Mouse (Mus musculus) heart, postnatal 36 days (tissue): ENCODE results near the gene Gm37240. TPM values are rescaled to one million over a fixed set of nuclear protein-coding genes. Genes with fewer than 3 reads are reported as not detected.

ENCODE experiments used
- DNase-seq, 2 experiments: peaks; one replicate each; pipeline ENCODE4 v3.0.0; 2021 to 2022
- intact Hi-C: fragments of 180-260 bp; cut with DNase I; formaldehyde crosslinking; loops from one replicate; pipeline ENCODE4 v1.15.1; 2025
- total RNA-seq, 2 experiments: library from RNA; stranded (reverse); gene quantifications; 2 replicates each; pipeline ENCODE4 v1.2.3; 2021

Gm37240 gene
- total RNA-seq, 2 experiments from 2014 or later: 35.9 to 45.6 TPM

GRCm38 (mm10) chr3:85832490-85833155 is 54.7 kb downstream of the Gm37240 start:
- DNase-seq: no peak
- intact Hi-C loops: no loop called here

- intact Hi-C loops: no loop called here
- DNase-seq: no peak
Observed at GRCm38 (mm10) chr3:85831785-85832184, 55.5 kb downstream of the Gm37240 start.

GRCm38 (mm10) chr3:85829047-85829446 is 58.3 kb downstream of the Gm37240 start:
- intact Hi-C loops: no loop called here
- DNase-seq: no peak

GRCm38 (mm10) chr3:85827815-85828214 is 59.5 kb downstream of the Gm37240 start:
- DNase-seq: no peak
- intact Hi-C loops: no loop called here

- peak in 1 of 2 experiments; percentile 16 for DNase-seq
- intact Hi-C loops: no loop called here
Observed at GRCm38 (mm10) chr3:85827283-85827682, 60.0 kb downstream of the Gm37240 start.

- intact Hi-C loops: no loop called here
- no peak for DNase-seq
Observed at GRCm38 (mm10) chr3:85820839-85821548, 66.3 kb downstream of the Gm37240 start.

GRCm38 (mm10) chr3:85819319-85819718 is 68.0 kb downstream of the Gm37240 start:
- intact Hi-C loops: no loop called here
- no peak for DNase-seq

- intact Hi-C loops: no loop called here
- DNase-seq: no peak
Observed at GRCm38 (mm10) chr3:85817191-85817590, 70.1 kb downstream of the Gm37240 start, which contains the start of gene Fam160a1. Gene Fam160a1 (minus strand): TSS chr3:85817291.

- peak in 1 of 2 experiments; percentile 15 for DNase-seq
- intact Hi-C loops: loop anchor here (5.0 kb wide), 1 partner anchor 43 kb away; no protein-coding TSS in a partner anchor
Observed at GRCm38 (mm10) chr3:85814241-85814640, 73.1 kb downstream of the Gm37240 start.

- peak in 1 of 2 experiments; percentile 24 for DNase-seq
- intact Hi-C loops: loop anchor here (5.0 kb wide), 1 partner anchor 44 kb away; no protein-coding TSS in a partner anchor
Observed at GRCm38 (mm10) chr3:85813101-85814014, 74.0 kb downstream of the Gm37240 start.

GRCm38 (mm10) chr3:85812010-85812409 is 75.3 kb downstream of the Gm37240 start:
- no peak for DNase-seq
- intact Hi-C loops: loop anchor here (5.0 kb wide), 1 partner anchor 45 kb away; no protein-coding TSS in a partner anchor

- DNase-seq: no peak
- intact Hi-C loops: no loop called here
Observed at GRCm38 (mm10) chr3:85793166-85793565, 94.2 kb downstream of the Gm37240 start.

- DNase-seq: no peak
Observed at GRCm38 (mm10) chr3:85789748-85790147, 97.6 kb downstream of the Gm37240 start.

GRCm38 (mm10) chr3:85786501-85786900 is 100.8 kb downstream of the Gm37240 start:
- DNase-seq: no peak
- intact Hi-C loops: no loop called here

More at GRCm38 (mm10) chr3:85789748-85790147, 97.6 kb downstream of the Gm37240 start:
- intact Hi-C loops: no loop called here

GRCm38 (mm10) chr3:85780906-85781305 is 106.4 kb downstream of the Gm37240 start:
- DNase-seq: peak in 1 of 2 experiments; percentile 32
- intact Hi-C loops: no loop called here

GRCm38 (mm10) chr3:85780332-85780731 is 107.0 kb downstream of the Gm37240 start:
- DNase-seq: no peak
- intact Hi-C loops: no loop called here

- intact Hi-C loops: no loop called here
- no peak for DNase-seq
Observed at GRCm38 (mm10) chr3:85777841-85778240, 109.5 kb downstream of the Gm37240 start.

- no peak for DNase-seq
- intact Hi-C loops: no loop called here
Observed at GRCm38 (mm10) chr3:85777356-85777755, 110.0 kb downstream of the Gm37240 start.

- intact Hi-C loops: no loop called here
- no peak for DNase-seq
Observed at GRCm38 (mm10) chr3:85776707-85777106, 110.6 kb downstream of the Gm37240 start.

- intact Hi-C loops: no loop called here
Observed at GRCm38 (mm10) chr3:85776126-85776525, 111.2 kb downstream of the Gm37240 start.

GRCm38 (mm10) chr3:85773886-85774285 is 113.4 kb downstream of the Gm37240 start:
- intact Hi-C loops: no loop called here
- DNase-seq: peak in 1 of 2 experiments; percentile 15

More at GRCm38 (mm10) chr3:85776126-85776525, 111.2 kb downstream of the Gm37240 start:
- no peak for DNase-seq
